In the genomic region with DNA sequence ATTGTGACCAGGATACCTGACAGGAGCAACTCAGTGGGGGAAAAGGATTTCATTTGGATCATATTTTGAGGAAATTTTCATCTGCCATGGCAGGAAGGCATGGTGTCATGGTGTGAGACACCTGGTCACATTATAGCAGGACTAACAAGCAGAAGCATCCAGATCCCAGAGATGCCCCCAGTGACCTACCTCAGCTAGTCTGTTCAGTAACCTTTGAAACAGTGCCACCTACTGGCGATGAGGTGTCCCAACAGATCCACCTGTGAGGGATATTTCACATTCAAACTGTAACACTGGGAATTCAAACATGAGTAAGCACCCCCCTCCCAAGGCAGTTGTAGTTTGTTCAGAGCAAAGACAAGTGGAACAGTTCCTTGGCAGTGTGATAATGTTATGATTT, we compare ENCODE assay signal across 12 mouse cellular contexts.
DNase-seq lines count a peak whose midpoint lies in the region; ATAC-seq and TF ChIP-seq lines count a peak whose summit lies in the region.
"Had no signal": no experiment of that assay in that cellular context is flagged by ENCODE, and none has a peak within 500 bp of the region (broad histone marks: within the 10 kb centered on the region; RNA-seq: fewer than 3 reads in every experiment).

No protein-coding gene starts in this region.

- no peaks in the 10 kb centered on the region for H3K4me1 ChIP-seq in liver, adult 2 months (ENCODE audit: control insufficient read depth, insufficient read depth, low read length)
- no peaks in the 10 kb centered on the region for H3K4me1 ChIP-seq in liver, embryonic 11.5 days (replicated peaks; ENCODE audit: control insufficient read depth, insufficient read depth, low read length)
- H3K4me1 ChIP-seq in forebrain, embryonic 10.5 days, result no peaks in the 10 kb centered on the region
- H3K4me1 ChIP-seq: neural tube, embryonic 15.5 days had no signal

- no peaks in the 10 kb centered on the region for H3K79me2 ChIP-seq in liver, adult 2 months (ENCODE audit: control insufficient read depth, insufficient read depth, low read length)

- H3K27ac ChIP-seq in liver, adult 2 months (replicated peaks; ENCODE audit: insufficient read depth, low read depth, low read length), result no peak overlapping the region
- H3K27ac ChIP-seq in liver, embryonic 11.5 days (ENCODE audit: low read depth, low read length), result no peak overlapping the region
- no peak overlapping the region for H3K27ac ChIP-seq in forebrain, embryonic 10.5 days
- H3K27ac ChIP-seq: neural tube, embryonic 15.5 days had no signal

- no peaks in the 10 kb centered on the region for H3K27me3 ChIP-seq in liver, adult 2 months (ENCODE audit: control insufficient read depth, insufficient read depth, low read length)
- H3K27me3 ChIP-seq in liver, embryonic 11.5 days (replicated peaks; ENCODE audit: control insufficient read depth, insufficient read depth, low read length), result no peaks in the 10 kb centered on the region
- H3K27me3 ChIP-seq in forebrain, embryonic 10.5 days (ENCODE audit: poor library complexity, severe bottlenecking), result no peaks in the 10 kb centered on the region
- H3K27me3 ChIP-seq: neural tube, embryonic 15.5 days had no signal

- no peak overlapping the region for H3K9ac ChIP-seq in liver, adult 2 months (ENCODE audit: low read depth, low read length)
- no peak overlapping the region for H3K9ac ChIP-seq in liver, embryonic 11.5 days (ENCODE audit: low read depth, low read length)
- H3K9ac ChIP-seq: neural tube, embryonic 15.5 days had no signal

- H3K36me3 ChIP-seq in liver, adult 2 months (ENCODE audit: control insufficient read depth, insufficient read depth, low read length), result no peaks in the 10 kb centered on the region
- no peaks in the 10 kb centered on the region for H3K36me3 ChIP-seq in liver, embryonic 11.5 days (ENCODE audit: control insufficient read depth, insufficient read depth, low read length)
- peaks cover 40% of the 10 kb centered on the region for H3K36me3 ChIP-seq in forebrain, embryonic 10.5 days (replicated peaks)

- TF ChIP-seq POLR2A in liver, adult 2 months (IDR thresholded peaks at IDR 0.05; ENCODE audit: extremely low read depth, insufficient read depth, low read length), result no peak
- TF ChIP-seq POLR2A in brain, embryonic 14.5 days (IDR thresholded peaks at IDR 0.05; ENCODE audit: borderline replicate concordance, extremely low read depth, insufficient read depth, insufficient read length, poor library complexity, severe bottlenecking), result no peak

- H3K4me2 ChIP-seq in liver, embryonic 11.5 days, result no peak overlapping the region
- H3K4me2 ChIP-seq: neural tube, embryonic 15.5 days had no signal

- WGBS in liver, adult 2 months, result 63% methylated on average over 1 of the region's 1 CpGs
- 77% methylated on average over 1 of the region's 1 CpGs for WGBS in liver, embryonic 11.5 days
- WGBS in forebrain, embryonic 10.5 days, result 75% methylated on average over 1 of the region's 1 CpGs

- 0 out of 2 replicates have a peak, but pooled peaks cover 3% of the 10 kb centered on the region for H3K9me3 ChIP-seq in liver, embryonic 11.5 days (ENCODE audit: control insufficient read depth, low read length)
- peaks cover 6% of the 10 kb centered on the region; the same call in 1 of the 2 replicates for H3K9me3 ChIP-seq in forebrain, embryonic 10.5 days
- H3K9me3 ChIP-seq: neural tube, embryonic 15.5 days had no signal

- peak; percentile 33 to 40 for DNase-seq in cerebellum, postnatal 10 days
- no peak for DNase-seq in cerebellum, postnatal 4 days (ENCODE audit: low spot score in 2 of 2)
- DNase-seq in liver, adult 2 months (ENCODE audit: extremely low read depth, low read depth, low spot score), result no peak
- no peak for DNase-seq in liver, embryonic 11.5 days (ENCODE audit: low spot score)
- peak; percentile 43 for DNase-seq in ES-CJ7 (ENCODE audit: low read depth, low spot score)
- no peak for DNase-seq in brain, embryonic 14.5 days (ENCODE audit: low read depth)
- no peak for DNase-seq in left cerebral cortex, adult 8-10 months (ENCODE audit: low spot score in 2 of 2)
- DNase-seq in forebrain, embryonic 10.5 days (ENCODE audit: extremely low spot score, low spot score), result no peak
- DNase-seq: adrenal gland, postnatal 36 days; thymus, adult 2 months had no signal

- no peak overlapping the region for H3K4me3 ChIP-seq in liver, adult 2 months (ENCODE audit: insufficient read depth, low read depth, low read length)
- no peak overlapping the region for H3K4me3 ChIP-seq in liver, embryonic 11.5 days (ENCODE audit: low read depth, low read length)
- no peak overlapping the region for H3K4me3 ChIP-seq in forebrain, embryonic 10.5 days
- H3K4me3 ChIP-seq: neural tube, embryonic 15.5 days had no signal

- 0 out of 2 replicates have a peak, but pooled peaks have one; percentile 22 for TF ChIP-seq CTCF in liver, adult 2 months (IDR thresholded peaks at IDR 0.05; ENCODE audit: low read depth, low read length)
- TF ChIP-seq CTCF in brain, embryonic 14.5 days (IDR thresholded peaks at IDR 0.05; ENCODE audit: borderline replicate concordance, extremely low read depth, insufficient read depth, insufficient read length), result peak; percentile 27; the same call in 1 of the 2 replicates

- no peak for ATAC-seq in liver, embryonic 11.5 days (replicated peaks; ENCODE audit: low FRiP score)
- ATAC-seq: hindbrain, embryonic 16.5 days had no signal

Comparison
In these comparisons a context has a peak if more than half of its experiments do, and no peak if none do; other contexts are left out.
1. DNase-seq: peak in cerebellum, postnatal 10 days (2 of 2) and ES-CJ7 (single experiment); none in cerebellum, postnatal 4 days (0 of 2), liver, adult 2 months (single experiment), liver, embryonic 11.5 days (single experiment), brain, embryonic 14.5 days (single experiment), left cerebral cortex, adult 8-10 months (0 of 2) and forebrain, embryonic 10.5 days (single experiment).